Mouse (Mus musculus) MEL (cell line): ENCODE measurements at regions not wholly inside any gene's neighbourhood (a gene's known extent, or its start where the extent isn't known, plus 50 kb on each side); places are given as distances from the start of the nearest gene placed in this dataset.

ENCODE experiments used
- DNase-seq: peaks from one replicate; pipeline ENCODE4 v3.0.0; 2011; ENCODE audit warnings: low read depth, low spot score
- H3K27ac ChIP-seq: 2 replicates; pipeline ENCODE4 v1.5.1; 2012; ENCODE audit warnings: low read depth, mild to moderate bottlenecking, control low read depth, low read length, moderate library complexity; ENCODE audit not compliant: control insufficient read depth
- H3K27me3 ChIP-seq, 2 experiments: fragments of 150-350 bp in 1 of 2; sonication (generic) in 1 of 2; 2 replicates each; pipeline ENCODE4 v1.6.1; 2012; ENCODE audit warnings: low read length in 2 of 2, mild to moderate bottlenecking in 2 of 2, improper control_type of control experiment in 1 of 2, moderate library complexity in 1 of 2; ENCODE audit not compliant: insufficient read depth in 2 of 2, control insufficient read depth in 1 of 2
- H3K36me3 ChIP-seq, 2 experiments: 2 replicates each; pipeline ENCODE4 v1.6.1; 2012 to 2014; ENCODE audit warnings: low read length in 2 of 2, improper control_type of control experiment in 1 of 2, inconsistent platforms in 1 of 2, mild to moderate bottlenecking in 1 of 2; ENCODE audit not compliant: insufficient read depth in 2 of 2, control insufficient read depth in 1 of 2
- H3K4me1 ChIP-seq, 2 experiments: fragments of 150-350 bp in 1 of 2; sonication (generic) in 1 of 2; 2 replicates each; pipeline ENCODE4 v1.6.1; 2012; ENCODE audit warnings: low read length in 2 of 2, improper control_type of control experiment in 1 of 2, mild to moderate bottlenecking in 1 of 2; ENCODE audit not compliant: insufficient read depth in 2 of 2, control insufficient read depth in 1 of 2
- H3K4me3 ChIP-seq, 2 experiments: fragments of 150-350 bp in 1 of 2; sonication (generic) in 1 of 2; 2 replicates each; pipeline ENCODE4 v1.5.1; 2012; ENCODE audit warnings: low read depth in 2 of 2, low read length in 2 of 2, mild to moderate bottlenecking in 2 of 2, moderate library complexity in 2 of 2, control low read depth in 1 of 2, improper control_type of control experiment in 1 of 2; ENCODE audit not compliant: control insufficient read depth in 1 of 2, insufficient read depth in 1 of 2
- H3K79me2 ChIP-seq: 2 replicates; pipeline ENCODE4 v1.6.1; 2012; ENCODE audit warnings: mild to moderate bottlenecking, low read length, moderate library complexity; ENCODE audit not compliant: control insufficient read depth, poor library complexity, insufficient read depth
- H3K9ac ChIP-seq: 2 replicates; pipeline ENCODE4 v1.6.1; 2012; ENCODE audit warnings: low read depth, mild to moderate bottlenecking, control low read depth, low read length, moderate library complexity; ENCODE audit not compliant: control insufficient read depth, poor library complexity, severe bottlenecking
- H3K9me3 ChIP-seq: fragments of 150-350 bp; sonication (generic); replicated peaks from 2 replicates; pipeline ENCODE4 v1.6.1; 2012; ENCODE audit warnings: mild to moderate bottlenecking, low read length, improper control_type of control experiment, moderate library complexity; ENCODE audit not compliant: insufficient read depth
- BHLHE40 ChIP-seq: IDR thresholded peaks from 2 replicates; pipeline ENCODE4 v1.6.1; 2012; ENCODE audit warnings: low read depth, mild to moderate bottlenecking, inconsistent platforms, low read length, improper control_type of control experiment, borderline replicate concordance
- CHD1 ChIP-seq: IDR thresholded peaks from 2 replicates; pipeline ENCODE4 v1.6.1; 2012; ENCODE audit warnings: low read depth, mild to moderate bottlenecking, inconsistent platforms, low read length, improper control_type of control experiment
- CHD2 ChIP-seq: IDR thresholded peaks from 2 replicates; pipeline ENCODE4 v1.6.1; 2011; ENCODE audit warnings: low read length, improper control_type of control experiment
- E2F4 ChIP-seq: IDR thresholded peaks from 2 replicates; pipeline ENCODE4 v1.6.1; 2011; ENCODE audit warnings: low read depth, low read length, improper control_type of control experiment, borderline replicate concordance
- GATA1 ChIP-seq: IDR thresholded peaks from 2 replicates; pipeline ENCODE4 v1.6.1; 2011; ENCODE audit warnings: low read depth, low read length, improper control_type of control experiment
- HCFC1 ChIP-seq: IDR thresholded peaks from 2 replicates; pipeline ENCODE4 v1.6.1; 2012; ENCODE audit warnings: low read depth, mild to moderate bottlenecking, inconsistent platforms, low read length, improper control_type of control experiment, moderate library complexity
- KAT2A ChIP-seq: conservative IDR thresholded peaks from 2 replicates; pipeline ENCODE4 v1.6.1; 2012; ENCODE audit warnings: low read depth, low read length, improper control_type of control experiment, inconsistent platforms
- MAFK ChIP-seq: IDR thresholded peaks from 2 replicates; pipeline ENCODE4 v1.6.1; 2011; ENCODE audit warnings: low read depth, mild to moderate bottlenecking, low read length, improper control_type of control experiment, borderline replicate concordance
- MAX ChIP-seq: IDR thresholded peaks from 2 replicates; pipeline ENCODE4 v1.6.1; 2011; ENCODE audit warnings: low read length, improper control_type of control experiment
- MEF2A ChIP-seq: IDR thresholded peaks from 2 replicates; pipeline ENCODE4 v1.6.1; 2014; ENCODE audit warnings: low read depth, mild to moderate bottlenecking, inconsistent platforms, low read length, improper control_type of control experiment; ENCODE audit not compliant: poor library complexity, insufficient replicate concordance, severe bottlenecking; ENCODE audit errors: extremely low read depth
- MYC ChIP-seq: IDR thresholded peaks from 2 replicates; pipeline ENCODE4 v1.6.1; 2011; ENCODE audit warnings: low read depth, mild to moderate bottlenecking, low read length, improper control_type of control experiment, moderate library complexity
- NELFE ChIP-seq: IDR thresholded peaks from 2 replicates; pipeline ENCODE4 v1.6.1; 2011; ENCODE audit warnings: low read depth, low read length, improper control_type of control experiment
- NRF1 ChIP-seq: IDR thresholded peaks from 2 replicates; pipeline ENCODE4 v1.6.1; 2014; ENCODE audit warnings: low read depth, mild to moderate bottlenecking, inconsistent platforms, low read length, improper control_type of control experiment, moderate library complexity; ENCODE audit not compliant: poor library complexity, insufficient read depth, severe bottlenecking
- POLR2AphosphoS2 ChIP-seq: IDR thresholded peaks from 2 replicates; pipeline ENCODE4 v1.6.1; 2011; ENCODE audit warnings: low read length, improper control_type of control experiment
- RCOR1 ChIP-seq: IDR thresholded peaks from 2 replicates; pipeline ENCODE4 v1.6.1; 2012; ENCODE audit warnings: low read depth, mild to moderate bottlenecking, inconsistent platforms, low read length, improper control_type of control experiment
- SIN3A ChIP-seq: IDR thresholded peaks from 2 replicates; pipeline ENCODE4 v1.6.1; 2012; ENCODE audit warnings: low read length, improper control_type of control experiment, inconsistent platforms
- SMC3 ChIP-seq: IDR thresholded peaks from 2 replicates; pipeline ENCODE4 v1.6.1; 2011; ENCODE audit warnings: low read depth, low read length, improper control_type of control experiment
- TAL1 ChIP-seq: IDR thresholded peaks from 2 replicates; pipeline ENCODE4 v1.6.1; 2012; ENCODE audit warnings: mild to moderate bottlenecking, inconsistent platforms, low read length, moderate library complexity, mixed read lengths
- TBP ChIP-seq: IDR thresholded peaks from 2 replicates; pipeline ENCODE4 v1.8.0; 2011; ENCODE audit warnings: low read depth, low read length, improper control_type of control experiment
- UBTF ChIP-seq: IDR thresholded peaks from 2 replicates; pipeline ENCODE4 v1.6.1; 2012; ENCODE audit warnings: low read depth, mild to moderate bottlenecking, inconsistent platforms, low read length, improper control_type of control experiment, moderate library complexity, borderline replicate concordance; ENCODE audit not compliant: insufficient read depth
- USF2 ChIP-seq, 2 experiments: IDR thresholded peaks; 2 replicates each; pipeline ENCODE4 v1.6.1; 2011 to 2012; ENCODE audit warnings: improper control_type of control experiment in 2 of 2, low read length in 2 of 2, borderline replicate concordance in 1 of 2, inconsistent platforms in 1 of 2, low read depth in 1 of 2, mild to moderate bottlenecking in 1 of 2; ENCODE audit not compliant: insufficient read depth in 1 of 2
- ZKSCAN1 ChIP-seq: IDR thresholded peaks from 2 replicates; pipeline ENCODE4 v1.6.1; 2012; ENCODE audit warnings: low read depth, mild to moderate bottlenecking, inconsistent platforms, low read length, improper control_type of control experiment, moderate library complexity
- ZMIZ1 ChIP-seq: IDR thresholded peaks from 2 replicates; pipeline ENCODE4 v1.6.1; 2012; ENCODE audit warnings: low read depth, mild to moderate bottlenecking, inconsistent platforms, low read length, improper control_type of control experiment, moderate library complexity

GRCm38 (mm10) chr16:55400818-55401217, 103.0 kb upstream of the Zpld1 start:
- Histone ChIP-seq H3K27ac (no peak overlapping the region), H3K9me3 (no peaks in the 10 kb centered on the region), H3K4me1 (no peaks in the 10 kb centered on the region), H3K9ac (no peak overlapping the region), H3K27me3 (no peaks in the 10 kb centered on the region), H3K79me2 (no peaks in the 10 kb centered on the region), H3K4me3 (no peak overlapping the region), H3K36me3 (no peaks in the 10 kb centered on the region)
- no peak for TF ChIP-seq GATA1
- TF ChIP-seq CHD1: no peak
- no peak for TF ChIP-seq TAL1
- TF ChIP-seq HCFC1: no peak
- TF ChIP-seq SIN3A: no peak
- TF ChIP-seq TBP: no peak
- no peak for TF ChIP-seq POLR2AphosphoS2
- TF ChIP-seq MEF2A: no peak
- TF ChIP-seq ZMIZ1: no peak
- no peak for TF ChIP-seq BHLHE40
- TF ChIP-seq RCOR1: no peak
- no peak for TF ChIP-seq ZKSCAN1
- TF ChIP-seq USF2 (IDR thresholded peaks at IDR 0.05; ENCODE audit: borderline replicate concordance in 1 of 2, insufficient read depth in 1 of 2, low read depth in 1 of 2, low read length in 2 of 2): no peak
- no peak for TF ChIP-seq MAFK
- no peak for DNase-seq

GRCm38 (mm10) chr16:55394864-55395263, 97.1 kb upstream of the Zpld1 start:
- no peak for DNase-seq
- H3K4me3 ChIP-seq: no peak overlapping the region

More at GRCm38 (mm10) chr16:55394864-55395263, 97.1 kb upstream of the Zpld1 start:
- Histone ChIP-seq H3K27ac (no peak overlapping the region), H3K27me3 (no peaks in the 10 kb centered on the region; a peak in 1 of 4 replicates), H3K4me1 (no peaks in the 10 kb centered on the region), H3K79me2 (no peaks in the 10 kb centered on the region), H3K36me3 (no peaks in the 10 kb centered on the region), H3K9ac (no peak overlapping the region), H3K9me3 (no peaks in the 10 kb centered on the region)
- no peak for TF ChIP-seq NRF1
- no peak for TF ChIP-seq USF2 (IDR thresholded peaks at IDR 0.05; ENCODE audit: borderline replicate concordance in 1 of 2, insufficient read depth in 1 of 2, low read depth in 1 of 2, low read length in 2 of 2)
- TF ChIP-seq MAX: no peak
- no peak for TF ChIP-seq MAFK
- no peak for TF ChIP-seq BHLHE40
- TF ChIP-seq KAT2A: no peak
- no peak for TF ChIP-seq MYC
- no peak for TF ChIP-seq POLR2AphosphoS2
- TF ChIP-seq NELFE: no peak
- no peak for TF ChIP-seq RCOR1
- no peak for TF ChIP-seq CHD2
- no peak for TF ChIP-seq TBP
- no peak for TF ChIP-seq SMC3
- no peak for TF ChIP-seq ZKSCAN1
- TF ChIP-seq E2F4: no peak
- no peak for TF ChIP-seq HCFC1
- TF ChIP-seq UBTF: no peak
